Mouse (Mus musculus) kidney, embryonic 16.5 days (tissue): ENCODE data around the gene Slc35b1. TPM values are rescaled to one million over a fixed set of nuclear protein-coding genes. Genes with fewer than 3 reads are reported as not detected.

Source experiments
- ATAC-seq: fragments of 200-750 bp; cut with Nextera tagmentation; 2 replicates; pipeline ENCODE4 v1.8.0; 2017; ENCODE audit warnings: moderate TSS enrichment; ENCODE audit not compliant: low FRiP score, low TSS enrichment
- H3K27ac ChIP-seq: fragments of 300-500 bp; sonication (generic); 2 replicates; pipeline ENCODE4 v1.5.1; 2014; ENCODE audit warnings: low read length
- H3K27me3 ChIP-seq: fragments of 300-500 bp; sonication (generic); 2 replicates; pipeline ENCODE4 v1.6.1; 2014; ENCODE audit warnings: low read length, control low read depth, mixed read lengths; ENCODE audit not compliant: insufficient read depth
- H3K36me3 ChIP-seq: fragments of 300-500 bp; sonication (generic); 2 replicates; pipeline ENCODE4 v1.6.1; 2014; ENCODE audit warnings: low read length, control low read depth, mixed read lengths; ENCODE audit not compliant: insufficient read depth
- H3K4me1 ChIP-seq: fragments of 300-500 bp; sonication (generic); 2 replicates; pipeline ENCODE4 v1.6.1; 2014; ENCODE audit warnings: low read length, control low read depth, mixed read lengths; ENCODE audit not compliant: insufficient read depth
- H3K4me2 ChIP-seq: fragments of 300-500 bp; sonication (generic); replicated peaks from 2 replicates; pipeline ENCODE4 v1.6.1; 2014; ENCODE audit warnings: low read depth, low read length
- H3K4me3 ChIP-seq: fragments of 300-500 bp; sonication (generic); 2 replicates; pipeline ENCODE4 v1.5.1; 2014; ENCODE audit warnings: mild to moderate bottlenecking, low read length
- H3K9ac ChIP-seq: fragments of 300-500 bp; sonication (generic); replicated peaks from 2 replicates; pipeline ENCODE4 v1.6.1; 2014; ENCODE audit warnings: low read length
- H3K9me3 ChIP-seq: fragments of 300-500 bp; sonication (generic); 2 replicates; pipeline ENCODE4 v1.6.1; 2016; ENCODE audit warnings: low read length, control low read depth
- WGBS: fragments of 180-500 bp; shearing (Covaris S2); extraction: QIAGEN DNeasy Blood & Tissue Kit; methylation state at CpG from one replicate; pipeline ENCODE4 v1.1.7; 2014; 5-methylcytosine and 5-hydroxymethylcytosine counted together
- polyA plus RNA-seq: library from polyadenylated mRNA; unstranded; fragments of >200 nt; fragmentation: Nextera tagmentation; extraction: Ambion mirVana; gene quantifications from 2 replicates; pipeline ENCODE4 v1.2.1, GENCODE M21; 2015

The Slc35b1 gene
- polyA plus RNA-seq, 1 experiment from 2014 or later, result 99.2 TPM

- 41% methylated on average over 3 of the region's 3 CpGs for WGBS
- ATAC-seq, result no peak
- no peak overlapping the region for H3K4me3 ChIP-seq
- no peak overlapping the region for H3K4me2 ChIP-seq
- no peak overlapping the region for H3K27ac ChIP-seq
- H3K36me3 ChIP-seq, result no peaks in the 10 kb centered on the region
- H3K4me1 ChIP-seq, result peaks cover 21% of the 10 kb centered on the region; the same call in 1 of the 2 replicates
- H3K9ac ChIP-seq, result no peak overlapping the region
- H3K9me3 ChIP-seq, result no peaks in the 10 kb centered on the region
- no peaks in the 10 kb centered on the region for H3K27me3 ChIP-seq
These were observed 26.2 kb upstream of the Slc35b1 start for GRCm38 (mm10) chr11:95358263-95358662.

DNA sequence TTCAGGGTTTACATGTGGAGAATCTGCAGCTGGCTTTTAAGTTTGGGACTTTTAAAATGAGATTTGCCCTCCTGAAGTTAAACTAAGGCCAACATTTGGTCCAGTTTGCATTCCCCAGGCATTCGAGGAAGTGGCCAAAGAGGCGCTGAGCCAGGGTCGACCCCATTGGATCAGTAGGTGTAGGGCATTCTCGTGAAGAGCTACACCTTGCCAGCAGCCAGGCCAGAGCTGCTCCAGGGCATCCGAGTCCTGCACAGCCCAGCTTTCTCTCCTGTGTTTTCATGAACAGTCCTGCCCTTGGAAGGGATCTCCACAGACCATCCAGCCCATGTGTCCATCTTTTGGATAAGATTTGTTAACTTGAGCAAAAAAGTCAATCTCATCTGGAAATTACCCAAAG is 20.1 kb upstream of the Slc35b1 start:
- H3K4me2 ChIP-seq, result no peak overlapping the region
- H3K4me1 ChIP-seq, result peaks cover 19% of the 10 kb centered on the region; the same call in 1 of the 2 replicates
- H3K9ac ChIP-seq, result no peak overlapping the region
- ATAC-seq, result no peak
- WGBS, result 86% methylated on average over 5 of the region's 5 CpGs
- H3K4me3 ChIP-seq, result no peak overlapping the region
- H3K27me3 ChIP-seq, result no peaks in the 10 kb centered on the region
- no peak overlapping the region for H3K27ac ChIP-seq
- H3K36me3 ChIP-seq, result no peaks in the 10 kb centered on the region; the same call in 1 of the 2 replicates
- no peaks in the 10 kb centered on the region for H3K9me3 ChIP-seq

- WGBS, result 55% methylated on average over 10 of the region's 10 CpGs
- no peaks in the 10 kb centered on the region for H3K27me3 ChIP-seq
- peaks cover 3% of the 10 kb centered on the region for H3K36me3 ChIP-seq
- no peak for ATAC-seq
- peak overlapping the region; percentile 29; the same call in 1 of the 2 replicates for H3K27ac ChIP-seq
- no peak overlapping the region for H3K4me3 ChIP-seq
- H3K9me3 ChIP-seq, result no peaks in the 10 kb centered on the region
- no peak overlapping the region for H3K9ac ChIP-seq
- peaks cover 31% of the 10 kb centered on the region; the same call in 1 of the 2 replicates for H3K4me1 ChIP-seq
- no peak overlapping the region for H3K4me2 ChIP-seq
These were observed 18.9 kb upstream of the Slc35b1 start for GRCm38 (mm10) chr11:95365596-95365995.

DNA sequence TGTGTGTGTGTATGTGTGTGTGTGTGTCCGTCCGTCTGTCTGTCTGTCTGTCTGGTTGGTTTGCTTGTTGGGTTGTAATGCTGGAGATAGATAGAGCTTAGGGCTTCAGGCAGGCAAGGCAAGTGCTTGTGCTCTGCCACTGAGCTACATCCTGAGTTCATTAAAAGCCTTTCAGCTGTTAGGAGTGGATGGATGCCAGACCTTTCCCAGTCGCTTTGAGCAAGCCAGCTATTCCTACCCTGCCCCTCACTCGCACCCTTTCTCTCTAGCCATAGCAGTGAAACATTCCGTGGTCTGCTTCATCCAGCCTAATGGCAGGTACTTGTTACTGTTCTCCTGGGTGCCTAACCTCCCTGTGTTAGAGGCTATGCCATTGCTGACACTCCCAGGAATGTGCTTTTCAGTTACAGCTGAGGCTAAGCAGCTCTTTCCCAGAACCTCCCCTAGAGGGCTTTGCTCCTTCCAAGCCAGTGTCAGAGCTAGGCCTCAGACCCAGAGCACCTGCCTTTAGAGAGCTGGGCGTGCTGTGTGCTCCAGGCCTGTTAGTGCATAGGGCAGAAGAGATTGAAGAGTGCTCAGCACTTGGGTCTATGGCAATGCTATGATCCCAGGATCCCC is 18.1 kb upstream of the Slc35b1 start:
- ATAC-seq, result no peak
- H3K27me3 ChIP-seq, result no peaks in the 10 kb centered on the region
- WGBS, result 87% methylated on average over 6 of the region's 6 CpGs
- no peak overlapping the region for H3K4me3 ChIP-seq
- H3K4me2 ChIP-seq, result no peak overlapping the region
- peaks cover 4% of the 10 kb centered on the region for H3K36me3 ChIP-seq
- H3K9me3 ChIP-seq, result no peaks in the 10 kb centered on the region
- H3K4me1 ChIP-seq, result peaks cover 31% of the 10 kb centered on the region; the same call in 1 of the 2 replicates
- H3K27ac ChIP-seq, result peak overlapping the region; percentile 20; the same call in 1 of the 2 replicates
- no peak overlapping the region for H3K9ac ChIP-seq

- Histone ChIP-seq H3K4me1 (peaks cover 31% of the 10 kb centered on the region; the same call in 1 of the 2 replicates), H3K4me3 (no peak overlapping the region), H3K36me3 (peaks cover 7% of the 10 kb centered on the region), H3K4me2 (no peak overlapping the region), H3K27ac (no peak overlapping the region), H3K9me3 (no peaks in the 10 kb centered on the region), H3K27me3 (no peaks in the 10 kb centered on the region), H3K9ac (no peak overlapping the region)
- no peak for ATAC-seq
- WGBS, result 76% methylated on average over 8 of the region's 8 CpGs
These were observed 17.3 kb upstream of the Slc35b1 start for GRCm38 (mm10) chr11:95367011-95367735.

DNA sequence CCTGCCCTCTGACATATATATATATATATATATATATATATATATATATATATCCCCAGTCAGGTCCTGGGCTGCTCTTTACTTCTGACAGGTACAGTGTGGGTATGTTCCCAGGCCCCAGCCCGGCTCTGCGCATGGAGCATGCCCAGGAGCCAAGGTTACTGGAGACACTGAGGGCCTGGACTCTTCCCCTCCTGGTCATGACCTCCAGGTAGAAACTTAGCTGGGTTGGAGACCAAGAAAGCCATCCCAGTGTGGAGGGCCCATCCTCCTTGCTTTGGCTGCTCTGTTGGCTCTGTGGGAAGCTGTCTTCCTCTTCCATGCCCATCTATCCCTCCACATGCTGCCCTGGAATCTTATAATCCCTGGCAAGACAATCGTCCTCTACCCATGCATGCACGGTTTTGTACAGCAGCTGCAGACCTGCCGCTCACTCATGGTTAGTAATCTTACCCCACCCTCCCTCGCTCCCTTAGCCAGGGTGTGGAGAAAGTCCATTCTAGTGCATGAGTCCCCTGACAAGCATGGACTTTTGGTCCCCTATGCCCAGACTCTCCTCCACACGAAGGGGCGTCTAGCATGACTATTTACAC is 16.2 kb upstream of the Slc35b1 start:
- no peak overlapping the region for H3K4me3 ChIP-seq
- no peak overlapping the region for H3K4me2 ChIP-seq
- H3K9me3 ChIP-seq, result no peaks in the 10 kb centered on the region
- H3K27ac ChIP-seq, result no peak overlapping the region
- H3K9ac ChIP-seq, result no peak overlapping the region
- H3K4me1 ChIP-seq, result peaks cover 31% of the 10 kb centered on the region; the same call in 1 of the 2 replicates
- no peak for ATAC-seq
- peaks cover 7% of the 10 kb centered on the region for H3K36me3 ChIP-seq
- 81% methylated on average over 8 of the region's 8 CpGs for WGBS
- no peaks in the 10 kb centered on the region for H3K27me3 ChIP-seq

- Histone ChIP-seq H3K27ac (no peak overlapping the region), H3K36me3 (peaks cover 13% of the 10 kb centered on the region), H3K4me3 (no peak overlapping the region), H3K9ac (no peak overlapping the region), H3K4me1 (peaks cover 31% of the 10 kb centered on the region; the same call in 1 of the 2 replicates), H3K4me2 (no peak overlapping the region), H3K27me3 (no peaks in the 10 kb centered on the region), H3K9me3 (no peaks in the 10 kb centered on the region)
- ATAC-seq, result no peak
- 91% methylated on average over 4 of the region's 4 CpGs for WGBS
These were observed 15.6 kb upstream of the Slc35b1 start for GRCm38 (mm10) chr11:95368871-95369270.

DNA sequence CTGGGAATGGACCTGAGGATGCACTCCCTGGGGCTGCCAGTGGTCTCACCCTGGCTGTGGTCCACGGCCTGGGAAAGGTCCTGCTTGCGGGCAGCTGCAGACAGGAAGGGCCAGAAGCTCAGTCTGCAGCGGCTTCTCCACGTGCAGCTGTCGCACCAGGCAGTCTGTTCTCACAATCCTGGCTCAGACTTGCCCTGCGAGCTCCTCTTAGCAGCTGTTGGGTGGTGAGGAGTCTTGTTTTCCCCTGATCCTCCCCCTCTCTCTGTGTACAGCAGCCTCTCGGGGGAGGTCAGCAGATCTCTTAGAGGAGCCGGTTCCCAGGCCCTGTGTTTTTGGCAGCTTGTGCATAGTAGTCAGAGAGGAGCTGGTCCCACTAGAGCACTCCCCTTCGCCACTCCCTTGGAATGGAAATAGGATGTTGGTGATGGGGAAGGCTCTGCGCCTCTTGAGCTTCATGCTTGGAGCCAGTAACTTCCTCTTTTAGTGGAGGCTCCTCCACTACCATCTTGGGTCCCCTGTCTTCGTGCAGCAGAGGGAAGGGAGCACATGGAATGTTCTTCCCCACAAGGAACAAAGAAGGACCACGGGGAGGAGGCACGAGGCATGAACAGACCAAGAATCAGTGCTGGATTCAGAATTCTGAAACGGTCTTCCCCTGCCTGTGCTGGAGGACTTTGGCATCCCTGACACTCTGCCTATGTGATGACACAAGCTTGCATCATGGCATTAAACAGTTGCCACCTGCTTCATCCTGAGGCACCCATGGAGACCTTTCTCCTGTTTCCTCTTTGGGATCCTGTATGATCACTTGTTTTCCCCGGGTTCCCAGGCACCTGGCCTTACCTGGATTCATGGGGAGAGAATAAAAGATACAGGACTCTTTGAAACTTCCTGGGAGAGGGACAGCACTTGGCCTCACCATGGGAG is 14.3 kb upstream of the Slc35b1 start:
- peak; percentile 65 for ATAC-seq
- peak overlapping the region; percentile 36; the same call in 1 of the 2 replicates for H3K27ac ChIP-seq
- peaks cover 18% of the 10 kb centered on the region for H3K36me3 ChIP-seq
- no peak overlapping the region for H3K4me3 ChIP-seq
- 49% methylated on average over 15 of the region's 15 CpGs for WGBS
- H3K9me3 ChIP-seq, result no peaks in the 10 kb centered on the region
- H3K4me1 ChIP-seq, result peaks cover 27% of the 10 kb centered on the region; the same call in 1 of the 2 replicates
- no peak overlapping the region; the same call in 1 of the 2 replicates for H3K9ac ChIP-seq
- H3K27me3 ChIP-seq, result no peaks in the 10 kb centered on the region
- H3K4me2 ChIP-seq, result no peak overlapping the region

DNA sequence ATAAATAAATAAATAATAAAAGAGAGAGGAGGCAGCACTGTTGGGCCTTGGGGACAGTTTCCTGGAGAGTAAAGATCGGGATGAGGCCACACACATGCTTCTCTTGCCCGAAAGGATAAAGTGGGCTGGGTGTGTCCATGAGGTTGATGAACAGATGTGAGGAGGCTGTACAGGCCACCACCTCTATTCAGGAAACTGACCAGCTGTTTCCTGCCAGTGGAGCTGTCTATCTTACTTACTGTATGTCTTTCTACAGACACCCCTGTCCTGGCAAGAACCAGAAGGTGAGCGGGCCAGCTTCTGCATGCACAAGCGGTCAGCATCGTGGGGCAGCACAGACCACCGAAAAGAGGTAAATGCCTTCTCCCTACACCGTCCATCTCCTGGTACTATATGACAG is 13.3 kb upstream of the Slc35b1 start:
- Histone ChIP-seq H3K4me1 (peaks cover 21% of the 10 kb centered on the region; the same call in 1 of the 2 replicates), H3K27ac (no peak overlapping the region), H3K36me3 (peaks cover 28% of the 10 kb centered on the region), H3K9ac (no peak overlapping the region), H3K27me3 (no peaks in the 10 kb centered on the region), H3K4me3 (no peak overlapping the region), H3K9me3 (no peaks in the 10 kb centered on the region), H3K4me2 (no peak overlapping the region)
- WGBS, result 88% methylated on average over 7 of the region's 7 CpGs
- no peak for ATAC-seq
